Mouse (Mus musculus) spleen, embryonic (tissue): Measurements from ENCODE around the gene Trim14.
"Not testable (repeated sequence)": the region's sequence is repeated elsewhere in the genome, so short reads cannot be mapped to it uniquely, and the experiment has no call there.

Experiments
- CTCF ChIA-PET: fragments of 350-600 bp; sonication (Branson Sonifier 250); formaldehyde crosslinking; loops from one replicate; lab custom pipeline; 2022; lab: Charles Lee

Gene Trim14

DNA sequence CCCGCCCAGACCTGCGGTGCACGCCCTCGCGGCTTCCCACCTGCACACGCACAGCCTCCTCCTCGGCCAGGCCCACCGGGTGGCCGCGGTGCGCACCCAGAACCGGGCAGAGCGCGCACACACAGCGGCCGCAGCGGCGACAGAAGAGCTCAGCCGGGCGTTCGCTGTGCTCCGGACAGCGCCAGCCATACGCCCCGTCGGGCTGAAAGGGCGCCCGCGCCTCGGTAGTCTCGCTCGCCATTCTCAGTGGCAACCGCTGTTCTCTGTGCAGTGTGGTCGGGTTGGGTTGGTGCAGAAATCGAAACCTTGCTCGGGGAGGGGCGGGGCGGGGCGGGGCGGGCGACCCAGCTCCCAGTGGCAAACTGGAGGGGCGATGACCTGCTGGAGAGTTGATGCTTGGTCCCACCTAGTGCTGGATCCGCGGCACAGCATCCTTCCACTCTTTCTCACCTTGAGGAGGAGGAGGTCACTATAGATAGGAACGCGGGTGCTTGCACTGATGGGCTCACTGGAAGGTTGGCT, at the start of gene Trim14:
Gene Trim14, minus strand, starts transcription at position 302 of the 522 bp plus-strand sequence.
- CTCF ChIA-PET: interaction anchor here (0.7 kb wide), 1 partner anchor 145 kb away, joined by 4 read pairs; no protein-coding TSS in a partner anchor

GRCm38 (mm10) chr4:46585041-46585810, 49.3 kb upstream of the Trim14 start:
- CTCF ChIA-PET: no interaction called here

DNA sequence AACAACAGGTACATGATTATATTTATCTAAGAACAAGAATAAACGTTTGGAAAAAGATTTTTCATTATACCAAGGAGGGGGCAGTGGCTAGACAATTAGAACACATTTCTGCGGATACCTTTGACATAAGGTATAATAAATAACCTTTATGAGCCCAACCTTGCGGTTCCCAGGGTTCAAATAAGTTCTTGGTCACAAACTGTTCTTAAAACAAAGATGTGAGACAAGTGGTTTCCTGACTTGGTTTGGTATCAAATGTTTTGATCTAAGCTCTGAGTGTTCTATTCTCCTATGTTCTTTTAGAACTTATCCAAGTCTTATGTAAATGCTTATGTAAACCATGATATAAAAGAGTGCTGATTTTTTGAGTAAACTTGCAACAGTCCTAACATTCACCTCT, 48.6 kb upstream of the Trim14 start:
- CTCF ChIA-PET: interaction anchor here (0.8 kb wide), 1 partner anchor 11 kb away, joined by 3 read pairs; no protein-coding TSS in a partner anchor

DNA sequence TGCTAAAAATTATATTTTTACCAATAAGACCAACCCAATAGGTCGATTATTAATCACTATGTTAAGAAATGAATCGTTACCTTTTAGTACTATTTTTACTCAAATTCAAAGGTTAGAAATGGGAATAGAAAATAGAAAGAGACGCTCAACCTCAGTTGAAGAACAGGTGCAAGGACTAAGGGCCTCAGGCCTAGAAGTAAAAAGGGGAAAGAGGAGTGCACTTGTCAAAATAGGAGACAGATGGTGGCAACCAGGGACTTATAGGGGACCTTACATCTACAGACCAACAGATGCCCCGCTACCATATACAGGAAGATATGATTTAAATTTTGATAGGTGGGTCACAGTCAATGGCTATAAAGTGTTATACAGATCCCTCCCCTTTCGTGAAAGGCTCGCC, 48.1 kb upstream of the Trim14 start:
- CTCF ChIA-PET: interaction anchor here (0.8 kb wide), 1 partner anchor 12 kb away, joined by 3 read pairs; no protein-coding TSS in a partner anchor

GRCm38 (mm10) chr4:46582024-46582423, 46.1 kb upstream of the Trim14 start:
- CTCF ChIA-PET: not testable (repeated sequence)

GRCm38 (mm10) chr4:46581577-46581976, 45.6 kb upstream of the Trim14 start:
- CTCF ChIA-PET: not testable (repeated sequence)

DNA sequence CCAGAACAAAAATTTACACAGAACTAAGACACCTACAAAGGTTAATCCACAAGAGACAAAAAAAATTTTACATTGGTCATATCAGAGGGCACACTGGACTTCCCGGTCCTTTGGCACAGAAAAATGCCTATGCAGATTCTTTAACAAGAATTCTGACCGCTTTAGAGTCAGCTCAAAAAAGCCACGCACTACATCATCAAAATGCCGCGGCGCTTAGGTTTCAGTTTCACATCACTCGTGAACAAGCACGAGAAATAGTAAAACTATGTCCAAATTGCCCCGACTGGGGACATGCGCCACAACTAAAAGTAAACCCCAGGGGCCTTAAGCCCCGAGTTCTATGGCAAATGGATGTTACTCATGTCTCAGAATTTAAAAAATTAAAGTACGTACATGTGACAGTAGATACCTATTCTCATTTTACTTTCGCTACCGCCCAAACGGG, 44.9 kb upstream of the Trim14 start:
- CTCF ChIA-PET: not testable (repeated sequence)

DNA sequence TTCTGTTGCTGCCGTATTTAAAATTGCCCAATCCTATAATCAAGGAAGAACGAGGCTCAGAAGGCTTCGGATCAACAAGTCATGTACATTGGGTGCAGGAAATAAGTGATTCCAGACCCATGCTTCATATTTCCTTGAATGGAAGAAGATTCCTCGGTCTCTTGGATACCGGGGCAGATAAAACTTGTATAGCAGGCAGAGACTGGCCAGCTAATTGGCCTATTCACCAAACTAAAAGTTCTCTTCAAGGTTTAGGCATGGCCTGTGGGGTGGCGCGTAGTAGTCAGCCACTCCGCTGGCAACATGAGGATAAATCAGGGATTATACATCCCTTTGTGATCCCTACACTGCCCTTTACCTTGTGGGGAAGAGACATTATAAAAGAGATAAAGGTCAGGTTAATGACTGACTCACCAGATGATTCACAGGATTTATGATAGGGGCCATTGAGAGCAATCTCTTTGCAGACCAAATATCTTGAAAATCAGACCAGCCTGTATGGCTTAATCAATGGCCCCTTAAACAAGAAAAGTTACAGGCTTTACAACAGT, 42.9 kb upstream of the Trim14 start:
- CTCF ChIA-PET: not testable (repeated sequence)

DNA sequence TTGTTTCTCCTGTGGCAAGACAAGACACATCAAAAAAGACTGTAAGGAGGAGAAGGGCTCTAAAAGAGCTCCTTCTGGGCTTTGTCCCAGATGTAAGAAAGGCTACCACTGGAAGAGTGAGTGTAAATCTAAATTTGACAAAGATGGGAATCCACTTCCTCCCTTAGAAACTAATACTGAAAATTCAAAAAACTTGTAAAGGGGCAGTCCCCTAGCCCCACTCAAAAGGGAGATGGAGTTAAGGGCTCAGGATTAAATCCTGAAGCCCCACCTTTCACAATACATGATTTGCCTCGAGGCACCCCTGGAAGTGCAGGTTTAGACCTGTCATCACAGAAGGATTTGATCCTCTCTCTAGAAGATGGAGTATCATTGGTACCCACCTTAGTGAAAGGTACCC, 42.3 kb upstream of the Trim14 start:
- CTCF ChIA-PET: no interaction called here

DNA sequence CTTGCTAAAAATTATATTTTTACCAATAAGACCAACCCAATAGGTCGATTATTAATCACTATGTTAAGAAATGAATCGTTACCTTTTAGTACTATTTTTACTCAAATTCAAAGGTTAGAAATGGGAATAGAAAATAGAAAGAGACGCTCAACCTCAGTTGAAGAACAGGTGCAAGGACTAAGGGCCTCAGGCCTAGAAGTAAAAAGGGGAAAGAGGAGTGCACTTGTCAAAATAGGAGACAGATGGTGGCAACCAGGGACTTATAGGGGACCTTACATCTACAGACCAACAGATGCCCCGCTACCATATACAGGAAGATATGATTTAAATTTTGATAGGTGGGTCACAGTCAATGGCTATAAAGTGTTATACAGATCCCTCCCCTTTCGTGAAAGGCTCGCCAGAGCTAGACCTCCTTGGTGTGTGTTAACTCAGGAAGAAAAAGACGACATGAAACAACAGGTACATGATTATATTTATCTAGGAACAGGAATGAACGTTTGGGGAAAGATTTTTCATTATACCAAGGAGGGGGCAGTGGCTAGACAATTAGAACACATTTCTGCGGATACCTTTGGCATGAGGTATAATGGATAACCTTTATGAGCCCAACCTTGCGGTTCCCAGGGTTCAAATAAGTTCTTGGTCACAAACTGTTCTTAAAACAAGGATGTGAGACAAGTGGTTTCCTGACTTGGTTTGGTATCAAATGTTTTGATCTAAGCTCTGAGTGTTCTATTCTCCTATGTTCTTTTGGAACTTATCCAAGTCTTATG, 39.8 kb upstream of the Trim14 start:
- CTCF ChIA-PET: not testable (repeated sequence)

DNA sequence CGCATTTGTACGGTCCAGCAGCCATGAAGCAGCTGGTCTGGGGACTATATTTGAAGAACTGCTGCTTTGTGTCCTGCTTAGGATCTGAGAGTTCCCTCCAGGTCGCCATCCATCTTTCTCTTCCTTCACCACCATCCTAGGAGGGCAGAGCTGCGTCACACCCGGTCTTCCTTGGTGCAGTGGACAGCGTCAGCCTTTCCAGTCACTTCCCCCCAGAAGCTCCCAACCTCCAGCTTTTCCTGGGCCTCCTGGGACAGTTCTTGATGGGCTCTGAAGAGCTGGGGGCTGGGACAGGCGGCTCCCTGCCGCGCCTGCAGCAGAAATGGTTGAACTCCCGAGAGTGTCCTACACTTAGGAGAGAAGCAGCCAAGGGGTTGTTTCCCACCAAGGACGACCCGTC, 38.9 kb upstream of the Trim14 start:
- CTCF ChIA-PET: interaction anchor here (0.6 to 1.6 kb wide), 2 partner anchors 10 to 20 kb away, joined by 4 to 5 read pairs; no protein-coding TSS in a partner anchor

DNA sequence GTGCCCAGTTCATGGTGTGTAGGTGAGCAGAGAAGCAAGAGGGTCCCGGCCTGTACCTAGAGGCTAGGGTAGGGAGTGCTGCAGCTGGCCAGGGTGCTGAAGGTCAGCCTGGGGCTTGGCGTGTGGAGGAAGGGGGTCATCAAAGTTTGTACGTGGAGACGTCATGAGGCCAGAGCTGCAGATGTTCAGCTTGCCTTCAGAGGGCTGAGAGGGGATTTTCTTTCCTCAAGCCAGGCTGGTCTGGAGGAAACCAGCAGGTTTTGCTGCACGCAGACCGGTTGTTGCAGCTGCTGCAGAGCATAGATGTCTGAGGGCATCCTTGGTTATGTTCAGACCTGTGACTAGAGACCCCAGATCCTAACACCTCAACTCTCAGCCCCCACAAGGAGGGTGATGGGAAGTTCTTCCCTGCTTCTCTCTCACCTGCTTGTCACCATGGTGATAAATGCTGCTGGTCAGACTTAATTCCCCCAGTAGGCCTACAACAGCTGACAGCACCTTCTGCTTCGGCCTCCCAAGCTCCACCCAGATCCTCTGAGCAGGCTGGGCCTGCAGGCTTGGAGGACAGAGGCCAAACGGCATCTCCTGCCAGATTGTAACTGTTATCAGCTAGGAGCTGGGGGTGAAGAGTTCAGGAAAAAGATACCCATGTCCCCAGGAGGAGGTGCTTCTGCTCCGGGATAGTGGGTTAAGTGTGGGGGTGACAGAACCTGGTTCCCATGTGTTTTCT, 38.2 kb upstream of the Trim14 start:
- CTCF ChIA-PET: interaction anchor here (0.6 to 1.6 kb wide), 4 partner anchors 9 to 780 kb away, joined by 3 to 6 read pairs (median 4); no protein-coding TSS in a partner anchor

DNA sequence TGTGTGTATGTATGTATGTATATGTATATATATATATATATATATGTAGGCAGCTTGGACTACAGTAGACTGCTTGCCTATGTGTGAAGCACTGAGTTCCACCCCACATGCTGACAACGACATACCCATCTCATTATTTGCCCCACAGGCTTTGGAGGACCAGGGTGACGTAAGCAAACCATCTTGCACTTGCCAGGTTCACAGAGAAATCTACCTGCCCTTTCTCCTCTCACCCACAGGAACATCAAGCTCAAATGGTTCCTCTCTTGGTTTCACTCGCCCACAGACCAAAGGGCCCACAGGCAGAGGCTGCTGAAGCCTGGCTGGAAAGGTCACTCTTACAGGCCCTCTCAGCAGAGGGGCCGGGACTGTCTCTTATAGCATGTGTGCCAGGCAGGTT, 36.7 kb upstream of the Trim14 start:
- CTCF ChIA-PET: interaction anchor here (0.6 kb wide), 1 partner anchor 111 kb away, joined by 3 read pairs; no protein-coding TSS in a partner anchor

GRCm38 (mm10) chr4:46571744-46572143, 35.8 kb upstream of the Trim14 start:
- CTCF ChIA-PET: no interaction called here

DNA sequence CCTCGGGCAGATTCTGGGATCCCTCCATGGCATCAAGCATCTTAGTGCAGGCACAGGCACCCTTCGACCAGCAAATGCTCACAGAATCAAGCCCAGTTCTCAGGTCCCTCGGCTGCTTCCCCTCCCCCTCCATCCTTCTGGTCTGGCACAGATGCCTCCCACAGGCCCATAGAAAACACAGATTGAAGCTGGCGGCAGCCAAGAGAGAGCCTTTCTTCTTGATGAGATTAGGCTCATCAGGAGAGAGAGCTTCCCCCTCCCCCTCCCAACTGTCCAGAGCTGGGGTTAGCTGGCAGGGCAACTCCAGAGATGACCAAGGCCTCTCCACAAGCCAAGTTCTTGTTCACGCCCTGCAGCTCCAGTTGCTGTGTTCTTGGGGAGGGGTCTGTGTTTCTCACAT, 33.7 kb upstream of the Trim14 start:
- CTCF ChIA-PET: interaction anchor here (0.7 kb wide), 2 partner anchors 32 to 36 kb away, joined by 3 to 8 read pairs; no protein-coding TSS in a partner anchor

- CTCF ChIA-PET: interaction anchor here (0.5 kb wide), 1 partner anchor 24 kb away, joined by 4 read pairs; no protein-coding TSS in a partner anchor
Measured at GRCm38 (mm10) chr4:46568169-46568568, 32.2 kb upstream of the Trim14 start.

DNA sequence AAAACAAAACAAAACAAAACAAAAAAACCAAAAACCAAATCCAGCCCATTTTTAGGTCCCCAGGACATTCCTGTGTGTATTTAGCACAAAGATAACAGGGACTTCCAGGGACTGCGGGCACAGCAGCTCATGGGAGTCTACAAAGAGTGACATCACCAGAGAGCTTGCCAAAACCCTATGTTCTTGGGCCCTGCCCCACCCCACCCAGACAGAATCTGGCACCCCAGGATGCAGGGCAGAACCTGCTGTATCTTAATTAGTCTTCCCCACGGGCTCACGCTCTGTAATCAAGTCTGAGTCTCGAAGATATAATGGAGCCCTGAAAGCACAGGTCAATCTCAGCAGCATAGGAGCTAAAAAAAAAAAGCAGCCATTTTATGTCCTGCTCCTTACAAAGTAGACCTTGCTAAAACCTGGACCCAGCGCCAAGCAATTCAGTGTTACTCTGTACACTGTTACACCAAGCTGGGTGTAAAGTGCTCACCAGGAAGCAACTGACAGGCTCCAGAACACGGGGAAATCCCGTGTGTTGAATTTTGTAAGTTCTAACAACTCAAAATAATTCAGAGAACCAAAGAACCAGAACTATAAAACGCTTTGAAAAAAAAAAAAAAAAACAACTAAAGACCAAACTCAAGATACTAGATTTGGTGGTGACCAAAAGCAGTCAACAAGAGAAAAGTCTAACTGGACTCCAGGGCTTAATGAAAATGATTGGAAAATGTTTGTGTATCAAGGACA, 31.2 kb upstream of the Trim14 start:
- CTCF ChIA-PET: interaction anchor here (1.1 kb wide), 1 partner anchor 10 kb away, joined by 4 read pairs; no protein-coding TSS in a partner anchor

DNA sequence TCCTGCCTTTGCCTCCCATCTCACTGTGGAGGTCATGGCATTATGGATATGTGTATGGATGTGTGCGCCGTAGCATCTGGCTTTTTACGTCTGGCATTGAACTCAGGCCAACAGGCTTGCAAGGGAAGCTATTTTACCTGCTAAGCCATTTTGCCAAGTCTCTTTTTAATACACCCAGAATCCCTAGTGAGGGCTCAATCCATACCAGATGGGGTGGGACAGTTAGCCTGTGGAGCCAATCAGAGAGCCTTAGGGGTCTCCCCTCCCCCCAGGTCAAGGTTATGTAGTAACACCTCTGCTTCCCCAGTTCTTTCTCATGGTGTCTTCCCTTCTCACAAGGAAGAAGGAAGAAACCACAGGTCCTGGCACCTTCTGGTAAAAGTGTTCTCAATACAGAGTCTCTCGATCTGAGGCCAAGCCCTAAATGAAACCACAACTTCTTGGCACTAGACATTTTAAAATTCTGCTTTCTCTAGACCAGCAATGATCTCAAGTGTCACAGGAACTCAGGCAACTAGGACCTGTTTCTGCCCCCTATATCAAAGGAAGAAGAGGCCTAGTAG, 29.5 kb upstream of the Trim14 start:
- CTCF ChIA-PET: interaction anchor here (1.2 kb wide), 1 partner anchor 9 kb away, joined by 4 read pairs; no protein-coding TSS in a partner anchor

- CTCF ChIA-PET: no interaction called here
Measured at GRCm38 (mm10) chr4:46564247-46564646, 28.3 kb upstream of the Trim14 start.

DNA sequence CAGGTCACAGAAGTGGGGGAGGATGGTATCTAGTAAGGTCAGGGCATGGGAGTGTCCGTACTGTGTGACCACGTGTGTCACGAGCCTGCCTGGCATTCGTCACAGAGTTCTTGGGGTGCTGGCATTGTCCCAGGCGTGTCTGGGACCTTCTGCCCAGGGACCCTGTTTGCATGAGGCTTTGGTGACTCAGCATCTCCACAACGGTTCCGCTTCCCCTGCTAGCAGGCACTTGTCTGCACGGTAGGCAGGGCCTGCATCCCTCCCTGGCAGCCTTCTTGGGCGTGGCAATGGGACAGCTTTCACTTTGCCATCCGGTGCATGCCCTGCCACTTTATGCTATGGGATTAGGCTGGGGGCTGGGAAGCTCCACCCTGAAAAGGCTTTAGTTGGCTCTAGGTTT, 27.9 kb upstream of the Trim14 start:
- CTCF ChIA-PET: no interaction called here
